Mouse (Mus musculus) small intestine, adult 2 months (tissue): ENCODE measurements at regions not wholly inside any gene's neighbourhood (a gene's known extent, or its start where the extent isn't known, plus 50 kb on each side); places are given as distances from the start of the nearest gene placed in this dataset.

ENCODE experiments used
- CTCF ChIP-seq: fragments of 200-500 bp; IDR thresholded peaks from 2 replicates; pipeline ENCODE4 v1.5.1; 2012; ENCODE audit warnings: low read depth, mild to moderate bottlenecking, control low read depth, inconsistent platforms, low read length, moderate library complexity, mixed read lengths; ENCODE audit not compliant: insufficient replicate concordance, insufficient read length; ENCODE audit errors: extremely low read depth
- POLR2A ChIP-seq: fragments of 200-500 bp; IDR thresholded peaks from 2 replicates; pipeline ENCODE4 v1.6.1; 2012; ENCODE audit warnings: low read depth, mild to moderate bottlenecking, control low read depth, inconsistent platforms, low read length, moderate library complexity

GRCm38 (mm10) chr12:70613244-70613643 lies 160.3 kb downstream of the Tmx1 start:
- TF ChIP-seq POLR2A, result no peak
- no peak for TF ChIP-seq CTCF
